Mouse (Mus musculus) embryonic facial prominence, embryonic 10.5 days (tissue): ENCODE results near the gene Slc24a3. TPM values are rescaled to one million over a fixed set of nuclear protein-coding genes. Genes with fewer than 3 reads are reported as not detected.

Source experiments
- DNase-seq: peaks from one replicate; pipeline ENCODE4 v3.0.0-alpha.2; 2017; ENCODE audit warnings: low spot score
- H3K27ac ChIP-seq: fragments of 300-500 bp; sonication (generic); replicated peaks from 2 replicates; pipeline ENCODE4 v1.5.1; 2016; ENCODE audit warnings: mild to moderate bottlenecking
- H3K27me3 ChIP-seq: fragments of 300-500 bp; sonication (generic); replicated peaks from 2 replicates; pipeline ENCODE4 v1.6.1; 2016; ENCODE audit warnings: low read depth, mild to moderate bottlenecking; ENCODE audit not compliant: poor library complexity, severe bottlenecking
- H3K36me3 ChIP-seq: fragments of 300-500 bp; sonication (generic); replicated peaks from 2 replicates; pipeline ENCODE4 v1.6.1; 2016; ENCODE audit warnings: mild to moderate bottlenecking, moderate library complexity
- H3K4me1 ChIP-seq: fragments of 300-500 bp; sonication (generic); 2 replicates; pipeline ENCODE4 v1.6.1; 2016
- H3K4me3 ChIP-seq: fragments of 300-500 bp; sonication (generic); 2 replicates; pipeline ENCODE4 v1.5.1; 2016; ENCODE audit warnings: mild to moderate bottlenecking, moderate library complexity
- H3K9me3 ChIP-seq: fragments of 300-500 bp; sonication (generic); 2 replicates; pipeline ENCODE4 v1.6.1; 2016; ENCODE audit warnings: mild to moderate bottlenecking
- WGBS: fragments of 180-500 bp; shearing (Covaris S2); methylation state at CpG from one replicate; pipeline ENCODE4 v1.1.7; 2016; 5-methylcytosine and 5-hydroxymethylcytosine counted together
- polyA plus RNA-seq: library from polyadenylated mRNA; unstranded; fragments of >200 nt; fragmentation: Nextera tagmentation; extraction: Ambion mirVana; gene quantifications from 2 replicates; pipeline ENCODE4 v1.2.1, GENCODE M21; 2016

Gene Slc24a3
- polyA plus RNA-seq, 1 experiment from 2014 or later = 0.67 TPM

- Histone ChIP-seq H3K36me3 (no peaks in the 10 kb centered on the region), H3K27me3 (no peaks in the 10 kb centered on the region), H3K4me3 (no peak overlapping the region), H3K9me3 (no peaks in the 10 kb centered on the region), H3K27ac (no peak overlapping the region), H3K4me1 (peaks cover 31% of the 10 kb centered on the region)
- 50% methylated on average over 10 of the region's 10 CpGs for WGBS
- DNase-seq = peak; percentile 38
Observed at GRCm38 (mm10) chr2:145397456-145398206, 230.1 kb downstream of the Slc24a3 start.

- no peak for DNase-seq
- H3K4me3 ChIP-seq = no peak overlapping the region
- no peak overlapping the region for H3K27ac ChIP-seq
- peaks cover 42% of the 10 kb centered on the region for H3K4me1 ChIP-seq
- H3K27me3 ChIP-seq = no peaks in the 10 kb centered on the region
- H3K36me3 ChIP-seq = no peaks in the 10 kb centered on the region
- WGBS = 66% methylated on average over 6 of the region's 6 CpGs
- no peaks in the 10 kb centered on the region for H3K9me3 ChIP-seq
Observed at GRCm38 (mm10) chr2:145401240-145401805, 233.8 kb downstream of the Slc24a3 start.

GRCm38 (mm10) chr2:145401996-145402395 is 234.4 kb downstream of the Slc24a3 start:
- 73% methylated on average over 2 of the region's 2 CpGs for WGBS
- Histone ChIP-seq H3K9me3 (no peaks in the 10 kb centered on the region), H3K4me1 (peaks cover 38% of the 10 kb centered on the region), H3K27me3 (no peaks in the 10 kb centered on the region), H3K36me3 (no peaks in the 10 kb centered on the region), H3K27ac (no peak overlapping the region), H3K4me3 (no peak overlapping the region)
- no peak for DNase-seq

- no peaks in the 10 kb centered on the region for H3K9me3 ChIP-seq
- H3K4me1 ChIP-seq = peaks cover 22% of the 10 kb centered on the region
- H3K27me3 ChIP-seq = no peaks in the 10 kb centered on the region
- no peak for DNase-seq
- H3K36me3 ChIP-seq = no peaks in the 10 kb centered on the region
- WGBS = 51% methylated on average over 11 of the region's 11 CpGs
- no peak overlapping the region; the same call in 1 of the 2 replicates for H3K27ac ChIP-seq
- H3K4me3 ChIP-seq = no peak overlapping the region
Observed at GRCm38 (mm10) chr2:145404818-145405531, 237.4 kb downstream of the Slc24a3 start.

GRCm38 (mm10) chr2:145405746-145406145 is 238.2 kb downstream of the Slc24a3 start:
- no peak overlapping the region for H3K4me3 ChIP-seq
- no peaks in the 10 kb centered on the region for H3K36me3 ChIP-seq
- WGBS = 51% methylated on average over 4 of the region's 4 CpGs
- H3K4me1 ChIP-seq = peaks cover 22% of the 10 kb centered on the region
- no peak for DNase-seq
- no peaks in the 10 kb centered on the region for H3K9me3 ChIP-seq
- H3K27me3 ChIP-seq = no peaks in the 10 kb centered on the region
- H3K27ac ChIP-seq = no peak overlapping the region

GRCm38 (mm10) chr2:145417738-145418137 is 250.2 kb downstream of the Slc24a3 start:
- Histone ChIP-seq H3K27me3 (no peaks in the 10 kb centered on the region), H3K4me1 (0 out of 2 replicates have a peak, but pooled peaks cover 2% of the 10 kb centered on the region), H3K27ac (no peak overlapping the region), H3K36me3 (no peaks in the 10 kb centered on the region), H3K4me3 (no peak overlapping the region), H3K9me3 (no peaks in the 10 kb centered on the region)
- WGBS = 93% methylated on average over 2 of the region's 2 CpGs
- DNase-seq = no peak

- no peak overlapping the region for H3K4me3 ChIP-seq
- 0 out of 2 replicates have a peak, but pooled peaks cover 2% of the 10 kb centered on the region for H3K4me1 ChIP-seq
- no peaks in the 10 kb centered on the region for H3K36me3 ChIP-seq
- H3K27ac ChIP-seq = no peak overlapping the region
- WGBS = 71% methylated on average over 2 of the region's 2 CpGs
- no peaks in the 10 kb centered on the region for H3K9me3 ChIP-seq
- no peaks in the 10 kb centered on the region for H3K27me3 ChIP-seq
- DNase-seq = no peak
Observed at GRCm38 (mm10) chr2:145419078-145419477, 251.5 kb downstream of the Slc24a3 start.

GRCm38 (mm10) chr2:145420967-145421888 is 253.7 kb downstream of the Slc24a3 start:
- no peak overlapping the region for H3K4me3 ChIP-seq
- H3K27me3 ChIP-seq = no peaks in the 10 kb centered on the region
- no peak overlapping the region for H3K27ac ChIP-seq
- 0 out of 2 replicates have a peak, but pooled peaks cover 2% of the 10 kb centered on the region for H3K4me1 ChIP-seq
- no peaks in the 10 kb centered on the region for H3K36me3 ChIP-seq
- no peak for DNase-seq
- H3K9me3 ChIP-seq = no peaks in the 10 kb centered on the region
- 75% methylated on average over 5 of the region's 5 CpGs for WGBS

GRCm38 (mm10) chr2:145421889-145422212 is 254.3 kb downstream of the Slc24a3 start:
- DNase-seq = no peak
- Histone ChIP-seq H3K4me3 (no peak overlapping the region), H3K27me3 (no peaks in the 10 kb centered on the region), H3K4me1 (0 out of 2 replicates have a peak, but pooled peaks cover 2% of the 10 kb centered on the region), H3K36me3 (no peaks in the 10 kb centered on the region), H3K27ac (no peak overlapping the region), H3K9me3 (no peaks in the 10 kb centered on the region)
- WGBS = 68% methylated on average over 3 of the region's 3 CpGs

GRCm38 (mm10) chr2:145429982-145430381 is 262.4 kb downstream of the Slc24a3 start:
- H3K27ac ChIP-seq = no peak overlapping the region
- no peak for DNase-seq
- no peaks in the 10 kb centered on the region for H3K36me3 ChIP-seq
- WGBS = 86% methylated on average over 5 of the region's 5 CpGs
- H3K27me3 ChIP-seq = no peaks in the 10 kb centered on the region
- no peaks in the 10 kb centered on the region for H3K9me3 ChIP-seq
- no peaks in the 10 kb centered on the region for H3K4me1 ChIP-seq
- H3K4me3 ChIP-seq = no peak overlapping the region

- Histone ChIP-seq H3K4me3 (no peak overlapping the region), H3K27me3 (no peaks in the 10 kb centered on the region), H3K36me3 (no peaks in the 10 kb centered on the region), H3K27ac (no peak overlapping the region), H3K4me1 (no peaks in the 10 kb centered on the region; the same call in 1 of the 2 replicates), H3K9me3 (no peaks in the 10 kb centered on the region)
- WGBS = 94% methylated on average over 1 of the region's 1 CpGs
- DNase-seq = no peak
Observed at GRCm38 (mm10) chr2:145434068-145434467, 266.5 kb downstream of the Slc24a3 start.

- H3K36me3 ChIP-seq = no peaks in the 10 kb centered on the region
- H3K27ac ChIP-seq = no peak overlapping the region
- DNase-seq = no peak
- H3K27me3 ChIP-seq = no peaks in the 10 kb centered on the region
- no peaks in the 10 kb centered on the region for H3K9me3 ChIP-seq
- no peaks in the 10 kb centered on the region; the same call in 1 of the 2 replicates for H3K4me1 ChIP-seq
- no peak overlapping the region for H3K4me3 ChIP-seq
- 55% methylated on average over 5 of the region's 5 CpGs for WGBS
Observed at GRCm38 (mm10) chr2:145438336-145438735, 270.8 kb downstream of the Slc24a3 start.
